Mouse (Mus musculus): ENCODE data around the gene Plod1. TPM values are rescaled to one million over a fixed set of nuclear protein-coding genes. Genes with fewer than 3 reads are reported as not detected.

The Plod1 gene
- polyA plus RNA-seq, 1 experiment from 2014 or later = 40.8 TPM

DNA sequence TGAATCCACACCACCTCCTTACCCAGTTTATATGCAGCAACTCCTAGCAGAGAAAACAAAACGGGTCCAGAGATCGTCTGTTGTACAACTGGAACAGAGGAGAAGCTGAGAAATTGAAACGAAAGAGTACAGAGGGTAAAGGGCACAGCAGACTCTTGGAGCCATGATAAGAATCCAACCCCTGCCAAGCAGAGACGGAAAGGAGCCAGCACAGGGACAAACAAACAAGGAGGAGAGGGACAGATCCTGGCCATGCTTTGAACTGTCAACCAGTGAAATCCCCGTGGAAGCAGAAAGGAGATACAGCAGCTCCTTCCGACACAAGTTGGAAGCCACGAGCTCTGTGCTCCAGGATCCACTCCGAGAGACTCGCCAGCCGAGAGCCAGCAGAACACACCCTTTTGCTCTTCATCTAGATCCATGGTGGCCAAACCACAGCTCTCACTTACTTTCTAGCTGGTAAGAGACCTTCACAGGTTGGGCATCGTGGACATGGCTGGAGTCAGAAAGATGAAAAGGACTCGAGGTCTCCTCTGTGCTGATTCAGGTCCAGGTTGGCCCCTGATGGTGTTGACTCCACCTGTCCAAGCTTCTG is 33.6 kb downstream of the Plod1 start:
- H3K4me3 ChIP-seq = peak overlapping the region; percentile 93; the same call in 1 of the 2 replicates
- H3K27ac ChIP-seq = no peak overlapping the region
- no peaks in the 10 kb centered on the region for H3K9me3 ChIP-seq
- H3K27me3 ChIP-seq (ENCODE audit: insufficient read depth, poor library complexity, severe bottlenecking) = no peaks in the 10 kb centered on the region
- WGBS = 89% methylated on average over 12 of the region's 12 CpGs
- peaks cover 48% of the 10 kb centered on the region for H3K36me3 ChIP-seq
- DNase-seq (ENCODE audit: low spot score) = no peak
- peaks cover 35% of the 10 kb centered on the region for H3K4me1 ChIP-seq

DNA sequence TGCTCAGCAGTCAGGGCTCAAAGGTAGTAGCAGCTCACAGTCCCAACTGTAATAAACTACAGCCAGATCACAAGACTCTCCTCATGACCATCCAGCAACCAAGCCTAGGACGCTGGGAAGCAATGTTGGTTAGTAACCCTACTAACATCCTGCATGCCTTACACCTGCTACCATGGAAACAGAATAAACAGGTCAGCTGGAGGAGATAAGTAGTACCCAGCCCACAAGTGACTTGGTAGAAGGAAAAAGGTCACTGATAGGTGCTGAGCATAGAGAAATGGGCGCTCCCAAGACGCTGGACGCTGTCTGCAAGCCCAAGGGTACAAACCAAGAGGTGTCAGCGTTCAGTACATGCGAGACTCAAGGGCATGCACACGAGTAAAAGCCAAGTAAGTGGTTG is 36.1 kb downstream of the Plod1 start:
- H3K27me3 ChIP-seq (ENCODE audit: insufficient read depth, poor library complexity, severe bottlenecking) = no peaks in the 10 kb centered on the region
- H3K36me3 ChIP-seq = peaks cover 73% of the 10 kb centered on the region
- H3K27ac ChIP-seq = no peak overlapping the region
- H3K9me3 ChIP-seq = no peaks in the 10 kb centered on the region
- no peak overlapping the region for H3K4me3 ChIP-seq
- peaks cover 57% of the 10 kb centered on the region for H3K4me1 ChIP-seq
- DNase-seq (ENCODE audit: low spot score) = no peak
- 65% methylated on average over 7 of the region's 7 CpGs for WGBS

DNA sequence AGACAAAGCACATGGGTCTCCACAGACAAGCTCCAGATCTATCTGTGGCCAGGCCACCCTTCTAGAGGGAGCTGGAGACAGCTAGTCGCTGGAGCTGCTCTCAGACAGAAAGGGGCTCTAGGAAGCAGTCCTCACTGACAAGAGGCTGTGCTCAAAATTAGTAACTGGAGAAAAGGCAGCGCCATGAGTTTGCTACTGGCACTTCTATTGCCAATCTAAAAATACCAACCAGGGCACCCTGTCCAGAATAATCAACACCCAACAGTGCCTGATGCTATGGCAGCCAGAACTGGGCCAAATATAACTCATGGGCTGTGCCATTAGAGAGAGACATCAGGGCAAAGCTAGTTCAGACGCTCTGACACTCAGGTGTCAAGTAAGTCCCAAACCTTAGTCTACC is 39.2 kb downstream of the Plod1 start:
- no peak overlapping the region for H3K4me3 ChIP-seq
- H3K9me3 ChIP-seq = no peaks in the 10 kb centered on the region
- H3K36me3 ChIP-seq = peaks cover 92% of the 10 kb centered on the region
- peak overlapping the region; percentile 84 for H3K27ac ChIP-seq
- no peak for DNase-seq (ENCODE audit: low spot score)
- no peaks in the 10 kb centered on the region for H3K27me3 ChIP-seq (ENCODE audit: insufficient read depth, poor library complexity, severe bottlenecking)
- WGBS = 49% methylated on average over 3 of the region's 3 CpGs
- peaks cover 42% of the 10 kb centered on the region for H3K4me1 ChIP-seq

DNA sequence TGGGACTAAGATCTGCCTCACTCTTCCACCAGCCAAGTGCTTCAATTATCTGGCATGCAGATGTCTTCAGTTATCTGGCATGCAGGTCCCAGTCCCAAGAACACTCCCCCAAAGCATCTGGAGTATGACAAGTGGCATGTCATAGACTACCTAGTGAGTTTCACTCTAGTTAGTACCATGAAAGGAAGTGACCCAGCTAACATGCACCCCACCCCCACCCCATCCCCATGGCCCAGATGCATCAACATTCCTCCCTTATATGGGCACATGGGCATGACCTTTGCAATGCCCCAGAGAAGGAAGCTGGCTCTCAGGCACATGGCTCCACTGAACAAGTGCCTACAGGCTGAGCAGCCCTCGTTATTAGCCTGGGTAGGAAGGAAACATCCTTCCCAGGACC is 40.2 kb downstream of the Plod1 start:
- Histone ChIP-seq H3K27me3 (ENCODE audit: insufficient read depth, poor library complexity, severe bottlenecking) (no peaks in the 10 kb centered on the region), H3K9me3 (no peaks in the 10 kb centered on the region), H3K4me1 (peaks cover 42% of the 10 kb centered on the region), H3K27ac (peak overlapping the region; percentile 84), H3K36me3 (peaks cover 94% of the 10 kb centered on the region), H3K4me3 (no peak overlapping the region)
- WGBS = 48% methylated on average over 1 of the region's 1 CpGs
- DNase-seq (ENCODE audit: low spot score) = no peak

DNA sequence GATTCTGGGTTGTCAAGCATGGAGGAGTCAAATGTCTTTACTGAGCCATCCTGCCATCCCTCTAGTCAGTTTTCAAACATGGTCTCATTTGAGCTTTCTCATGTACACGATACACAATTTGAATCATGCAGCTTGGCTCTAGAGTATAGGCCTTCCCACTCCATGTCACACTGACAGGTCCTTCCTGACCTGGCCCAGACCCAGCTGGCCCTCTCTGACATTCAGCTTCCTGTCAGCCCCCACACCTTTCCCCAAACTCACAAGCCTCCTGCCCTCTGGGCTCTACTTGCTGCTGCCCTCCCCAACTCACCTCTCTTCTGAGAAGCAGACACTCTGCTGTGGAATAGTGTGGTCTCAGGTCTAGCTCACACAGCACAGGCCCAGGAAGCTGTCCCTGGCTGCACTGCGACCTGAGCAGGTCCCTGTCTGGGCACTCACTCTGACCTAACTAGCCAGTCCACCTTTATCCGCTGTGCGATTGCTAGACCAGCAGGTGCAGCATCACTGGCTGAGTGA is 40.7 kb downstream of the Plod1 start:
- no peak overlapping the region for H3K4me3 ChIP-seq
- H3K9me3 ChIP-seq = no peaks in the 10 kb centered on the region
- peaks cover 98% of the 10 kb centered on the region for H3K36me3 ChIP-seq
- H3K27ac ChIP-seq = peak overlapping the region; percentile 84
- no peaks in the 10 kb centered on the region for H3K27me3 ChIP-seq (ENCODE audit: insufficient read depth, poor library complexity, severe bottlenecking)
- peaks cover 39% of the 10 kb centered on the region for H3K4me1 ChIP-seq
- DNase-seq (ENCODE audit: low spot score) = no peak
- WGBS = 84% methylated on average over 4 of the region's 4 CpGs

DNA sequence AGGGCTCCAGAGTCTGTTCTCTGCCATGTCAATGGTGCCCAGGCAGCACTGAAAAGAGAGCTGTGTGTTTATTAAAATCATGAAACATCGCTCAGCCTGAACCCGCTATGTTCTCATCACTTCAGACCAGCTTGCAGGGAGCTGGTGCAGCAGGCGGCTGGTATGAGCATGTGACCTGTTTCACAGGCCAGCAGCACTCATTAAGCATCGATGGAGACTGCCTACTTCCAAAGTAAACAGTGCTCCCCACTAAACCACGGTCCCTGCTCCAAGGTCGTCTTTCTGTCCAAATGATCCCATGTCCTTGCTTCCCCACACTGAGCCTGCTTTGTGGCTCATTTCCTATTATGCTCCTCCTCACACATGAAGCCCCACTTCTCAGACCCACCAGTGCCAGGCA is 46.2 kb downstream of the Plod1 start:
- Histone ChIP-seq H3K4me1 (no peaks in the 10 kb centered on the region), H3K27me3 (ENCODE audit: insufficient read depth, poor library complexity, severe bottlenecking) (no peaks in the 10 kb centered on the region), H3K27ac (no peak overlapping the region), H3K36me3 (peaks cover 94% of the 10 kb centered on the region), H3K4me3 (no peak overlapping the region), H3K9me3 (no peaks in the 10 kb centered on the region)
- 91% methylated on average over 6 of the region's 6 CpGs for WGBS
- DNase-seq (ENCODE audit: low spot score) = no peak

DNA sequence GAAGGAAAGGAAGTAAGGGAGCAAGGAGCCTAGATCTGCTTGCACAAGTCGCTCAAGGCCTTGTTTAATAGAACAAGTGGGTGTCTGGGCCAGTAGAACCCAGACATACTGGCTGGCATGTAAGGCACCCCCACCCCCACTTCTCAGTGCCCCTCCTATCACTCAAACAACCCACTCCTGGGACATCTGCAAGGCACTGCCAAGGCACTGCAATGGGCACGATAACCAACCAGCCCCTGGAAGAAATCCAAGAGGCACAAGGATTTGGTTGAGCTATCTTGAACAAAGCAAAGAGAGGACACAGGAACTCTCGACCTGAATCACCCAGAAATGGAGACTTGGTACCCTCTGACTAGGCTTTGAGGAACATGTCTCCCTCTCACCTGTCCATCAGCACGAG is 48.3 kb downstream of the Plod1 start:
- Histone ChIP-seq H3K36me3 (peaks cover 95% of the 10 kb centered on the region), H3K27ac (no peak overlapping the region), H3K9me3 (no peaks in the 10 kb centered on the region), H3K4me1 (no peaks in the 10 kb centered on the region), H3K27me3 (ENCODE audit: insufficient read depth, poor library complexity, severe bottlenecking) (no peaks in the 10 kb centered on the region), H3K4me3 (no peak overlapping the region)
- no peak for DNase-seq (ENCODE audit: low spot score)
- WGBS = 86% methylated on average over 4 of the region's 4 CpGs

DNA sequence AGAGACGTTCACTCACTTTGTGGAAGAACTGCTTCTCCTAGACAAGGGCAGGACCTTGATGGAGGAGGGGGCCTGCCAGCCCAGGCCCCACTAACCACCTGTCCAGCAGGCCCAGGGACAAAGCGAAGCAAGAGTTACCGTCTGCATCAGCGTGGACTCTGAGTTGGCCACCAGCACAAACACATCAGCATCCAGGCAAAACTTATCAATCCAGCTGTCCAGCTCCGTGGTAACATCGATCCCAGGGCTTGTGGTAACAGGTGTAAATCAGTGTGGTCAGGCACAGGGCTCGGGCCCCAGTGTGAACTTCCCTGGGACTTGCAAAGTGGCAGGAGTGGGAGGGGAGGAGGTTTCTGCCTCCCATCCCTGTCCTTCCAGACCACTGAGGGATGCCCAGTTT is 49.3 kb downstream of the Plod1 start:
- no peaks in the 10 kb centered on the region for H3K9me3 ChIP-seq
- H3K4me3 ChIP-seq = no peak overlapping the region
- no peaks in the 10 kb centered on the region for H3K4me1 ChIP-seq
- no peaks in the 10 kb centered on the region for H3K27me3 ChIP-seq (ENCODE audit: insufficient read depth, poor library complexity, severe bottlenecking)
- no peak overlapping the region for H3K27ac ChIP-seq
- WGBS = 91% methylated on average over 7 of the region's 7 CpGs
- no peak for DNase-seq (ENCODE audit: low spot score)
- H3K36me3 ChIP-seq = peaks cover 95% of the 10 kb centered on the region

DNA sequence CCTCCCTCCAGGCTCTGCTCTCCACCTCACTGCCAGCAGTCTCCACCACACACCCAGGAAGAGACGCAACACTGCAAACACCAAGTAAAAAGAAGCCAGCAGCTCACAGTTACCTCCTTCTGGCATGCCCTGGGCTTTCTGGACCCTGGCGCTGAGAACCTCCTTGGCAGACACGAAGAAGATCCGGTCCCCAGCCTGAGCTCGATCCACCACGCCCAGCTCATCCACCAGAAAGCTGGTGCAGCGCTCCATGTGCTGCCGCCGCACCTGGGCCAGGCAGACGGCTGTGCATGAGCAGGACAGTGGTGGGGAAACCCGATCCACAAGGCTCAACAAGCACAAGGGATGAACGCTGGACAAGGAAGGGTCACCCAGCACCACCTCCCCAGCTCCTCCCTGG is 50.4 kb downstream of the Plod1 start:
- no peak overlapping the region for H3K27ac ChIP-seq
- DNase-seq (ENCODE audit: low spot score) = no peak
- H3K9me3 ChIP-seq = no peaks in the 10 kb centered on the region
- WGBS = 91% methylated on average over 12 of the region's 12 CpGs
- H3K4me3 ChIP-seq = no peak overlapping the region
- no peaks in the 10 kb centered on the region for H3K4me1 ChIP-seq
- H3K36me3 ChIP-seq = peaks cover 95% of the 10 kb centered on the region
- no peaks in the 10 kb centered on the region for H3K27me3 ChIP-seq (ENCODE audit: insufficient read depth, poor library complexity, severe bottlenecking)

DNA sequence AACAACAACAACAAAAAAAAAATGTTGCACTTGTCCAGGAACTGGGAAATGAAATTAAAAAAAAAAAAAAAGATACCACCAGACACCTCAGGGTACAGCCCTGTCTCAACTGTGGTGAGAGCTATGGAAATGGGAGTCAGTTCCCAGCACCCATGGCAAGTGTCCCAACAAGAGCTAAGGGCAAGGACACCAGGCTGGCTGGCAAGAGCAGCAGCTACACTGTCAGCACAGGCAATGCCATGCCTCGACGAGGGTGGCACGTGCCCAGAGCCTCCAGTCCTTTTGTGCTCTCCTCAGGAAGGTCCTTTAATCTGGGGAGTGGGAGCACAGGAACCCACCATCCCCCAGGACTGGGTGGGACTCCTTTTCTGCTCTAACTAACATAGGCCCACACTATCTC is 52.4 kb downstream of the Plod1 start:
- no peaks in the 10 kb centered on the region for H3K27me3 ChIP-seq (ENCODE audit: insufficient read depth, poor library complexity, severe bottlenecking)
- WGBS = 94% methylated on average over 3 of the region's 3 CpGs
- H3K9me3 ChIP-seq = no peaks in the 10 kb centered on the region
- no peak overlapping the region for H3K27ac ChIP-seq
- H3K36me3 ChIP-seq = peaks cover 98% of the 10 kb centered on the region
- H3K4me3 ChIP-seq = no peak overlapping the region
- DNase-seq (ENCODE audit: low spot score) = no peak
- peaks cover 4% of the 10 kb centered on the region; the same call in 1 of the 2 replicates for H3K4me1 ChIP-seq

DNA sequence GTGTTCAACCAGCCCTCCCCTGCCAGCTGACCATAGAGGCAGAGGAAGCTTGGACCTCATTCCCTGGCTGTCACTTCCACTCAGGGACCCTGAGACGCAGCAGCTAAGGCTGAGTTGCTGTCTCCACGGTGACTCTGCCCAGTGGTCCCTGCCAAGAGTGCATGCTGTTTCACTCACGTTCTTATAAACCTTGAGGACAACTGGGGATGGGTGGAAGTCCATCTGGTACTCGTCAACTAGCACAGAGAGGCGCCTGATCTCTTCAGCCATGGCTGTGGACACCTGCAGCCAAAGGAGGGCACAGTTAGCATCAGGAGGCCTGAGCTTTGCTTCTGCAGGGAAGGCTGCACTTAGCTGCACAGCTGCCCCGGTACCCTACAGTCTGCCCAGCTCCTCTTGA is 53.5 kb downstream of the Plod1 start:
- Histone ChIP-seq H3K36me3 (peaks cover 98% of the 10 kb centered on the region), H3K4me3 (no peak overlapping the region), H3K4me1 (peaks cover 4% of the 10 kb centered on the region; the same call in 1 of the 2 replicates), H3K27me3 (ENCODE audit: insufficient read depth, poor library complexity, severe bottlenecking) (no peaks in the 10 kb centered on the region), H3K9me3 (no peaks in the 10 kb centered on the region), H3K27ac (no peak overlapping the region)
- WGBS = 76% methylated on average over 6 of the region's 6 CpGs
- no peak for DNase-seq (ENCODE audit: low spot score)

DNA sequence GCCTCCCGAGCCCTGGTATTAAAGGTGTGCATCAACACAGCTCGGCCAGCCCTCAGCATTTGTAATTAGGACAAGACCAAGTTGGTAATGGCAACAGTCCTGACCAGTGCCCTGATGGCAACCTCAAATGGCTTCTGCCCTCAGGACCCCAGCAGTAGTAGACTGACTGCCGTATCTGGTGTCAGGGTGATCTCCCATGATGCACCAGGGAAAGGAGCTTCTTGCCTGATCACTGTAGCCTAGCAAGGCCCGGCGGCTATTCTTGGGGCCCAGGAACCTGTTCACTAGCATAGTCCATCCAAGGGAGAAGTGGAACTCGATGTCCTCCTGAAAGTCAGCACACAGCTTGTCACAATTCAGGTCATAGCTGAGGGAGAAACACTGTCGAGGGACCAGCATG is 54.8 kb downstream of the Plod1 start:
- no peak for DNase-seq (ENCODE audit: low spot score)
- 89% methylated on average over 7 of the region's 7 CpGs for WGBS
- no peak overlapping the region for H3K4me3 ChIP-seq
- peaks cover 97% of the 10 kb centered on the region for H3K36me3 ChIP-seq
- H3K9me3 ChIP-seq = no peaks in the 10 kb centered on the region
- no peak overlapping the region for H3K27ac ChIP-seq
- H3K4me1 ChIP-seq = peaks cover 4% of the 10 kb centered on the region; the same call in 1 of the 2 replicates
- no peaks in the 10 kb centered on the region for H3K27me3 ChIP-seq (ENCODE audit: insufficient read depth, poor library complexity, severe bottlenecking)

DNA sequence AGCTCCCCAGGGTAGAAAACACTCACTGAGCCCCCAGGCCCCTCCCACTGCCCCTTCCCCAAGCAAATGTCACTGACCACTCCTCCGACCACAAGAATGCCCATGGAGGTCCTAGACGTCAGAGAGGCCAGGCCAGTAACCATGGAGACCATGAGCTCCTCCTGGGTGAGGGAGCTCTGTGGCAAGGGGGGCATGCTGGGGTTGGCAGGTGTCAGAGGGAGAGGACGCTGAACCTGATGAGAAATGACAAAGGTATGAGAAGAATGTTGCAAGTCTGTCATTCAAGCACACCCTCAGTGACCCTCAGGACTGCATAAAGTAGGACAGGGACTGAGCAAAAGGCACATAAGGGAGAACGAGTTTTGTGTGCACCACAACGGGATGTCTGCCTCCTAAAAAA is 56.7 kb downstream of the Plod1 start:
- WGBS = 44% methylated on average over 5 of the region's 5 CpGs
- H3K4me1 ChIP-seq = peaks cover 4% of the 10 kb centered on the region; the same call in 1 of the 2 replicates
- H3K36me3 ChIP-seq = peaks cover 97% of the 10 kb centered on the region
- H3K27me3 ChIP-seq (ENCODE audit: insufficient read depth, poor library complexity, severe bottlenecking) = no peaks in the 10 kb centered on the region
- H3K9me3 ChIP-seq = no peaks in the 10 kb centered on the region
- no peak for DNase-seq (ENCODE audit: low spot score)
- H3K27ac ChIP-seq = no peak overlapping the region
- no peak overlapping the region for H3K4me3 ChIP-seq

DNA sequence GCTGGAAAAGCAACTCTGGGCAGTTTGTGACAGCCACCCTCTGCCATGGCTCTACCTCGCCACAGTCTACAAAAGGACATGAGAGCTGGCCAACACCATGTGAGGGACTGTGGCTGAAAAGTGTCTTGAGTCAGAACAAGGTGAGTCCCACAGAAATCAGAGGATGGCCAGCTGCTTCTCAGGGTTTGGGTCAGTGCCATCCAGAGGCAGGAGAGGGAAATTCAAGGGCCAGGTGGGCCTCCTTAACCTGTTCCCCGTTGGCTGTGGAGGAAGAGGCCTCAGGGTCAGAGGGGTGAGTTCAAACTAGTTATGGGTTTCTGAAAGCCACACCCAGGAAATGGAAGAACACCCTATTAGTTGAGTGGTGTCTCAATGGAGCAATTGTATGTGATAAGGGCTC is 57.1 kb downstream of the Plod1 start:
- Histone ChIP-seq H3K36me3 (peaks cover 97% of the 10 kb centered on the region), H3K27ac (no peak overlapping the region), H3K4me1 (peaks cover 4% of the 10 kb centered on the region; the same call in 1 of the 2 replicates), H3K4me3 (no peak overlapping the region), H3K9me3 (no peaks in the 10 kb centered on the region), H3K27me3 (ENCODE audit: insufficient read depth, poor library complexity, severe bottlenecking) (no peaks in the 10 kb centered on the region)
- WGBS = 68% methylated on average over 2 of the region's 2 CpGs
- DNase-seq (ENCODE audit: low spot score) = no peak

All from heart, embryonic 10.5 days (tissue).